Mouse (Mus musculus): ENCODE data around the gene Glt8d1.

- TF ChIP-seq POLR2A (IDR thresholded peaks at IDR 0.05; ENCODE audit: insufficient read length, low read depth) (no peak), POLR2AphosphoS2 (IDR thresholded peaks at IDR 0.05; ENCODE audit: insufficient read length, low read depth) (no peak), TCF3 (IDR thresholded peaks at IDR 0.05; ENCODE audit: insufficient read length, low read depth) (no peak)
Observed at GRCm38 (mm10) chr14:31045817-31046216, 44.6 kb downstream of the Glt8d1 start.
